Mouse (Mus musculus) inflammation-experienced regulatory T-cells, adult 6 months (primary cell): ENCODE data around the gene Ifnab. TPM values are rescaled to one million over a fixed set of nuclear protein-coding genes. Genes with fewer than 3 reads are reported as not detected.
A peak's percentile ranks its signal among the peaks of the same experiment; 100 is the strongest.

Experiments used
- ATAC-seq: one replicate; pipeline ENCODE4 v1.8.0; 2017
- polyA plus RNA-seq, 3 experiments: library from polyadenylated mRNA; unstranded; fragments of 100-300 nt; shearing (Covaris generic); gene quantifications; one replicate each; pipeline ENCODE4 v1.2.1; 2017

Gene Ifnab
- polyA plus RNA-seq, result not detected

- no peak for ATAC-seq
Observed at GRCm38 (mm10) chr4:88691259-88691658, at the start of gene Ifnab. TSS of gene Ifnab (minus strand) at chr4:88691359.

- ATAC-seq, result no peak
Observed at GRCm38 (mm10) chr4:88739036-88739435, 47.9 kb upstream of the Ifnab start.

GRCm38 (mm10) chr4:88738480-88738879, 47.3 kb upstream of the Ifnab start:
- ATAC-seq, result peak; percentile 73

- peak; percentile 89 for ATAC-seq
Observed at GRCm38 (mm10) chr4:88727324-88727723, 36.2 kb upstream of the Ifnab start.

GRCm38 (mm10) chr4:88726727-88727126, 35.6 kb upstream of the Ifnab start:
- ATAC-seq, result no peak

GRCm38 (mm10) chr4:88723497-88724090, 32.4 kb upstream of the Ifnab start:
- ATAC-seq, result no peak

GRCm38 (mm10) chr4:88721791-88722721, 30.9 kb upstream of the Ifnab start, which contains the start of the genes Gm26566 and Klhl9:
TSS of gene Gm26566 (plus strand) at chr4:88721805.
TSS of gene Klhl9 (minus strand) at chr4:88722465.
- ATAC-seq, result peak; percentile 75

GRCm38 (mm10) chr4:88718715-88719114, 27.6 kb upstream of the Ifnab start:
- no peak for ATAC-seq

- ATAC-seq, result no peak
Observed at GRCm38 (mm10) chr4:88715059-88715458, 23.9 kb upstream of the Ifnab start.

GRCm38 (mm10) chr4:88714281-88714680, 23.1 kb upstream of the Ifnab start:
- ATAC-seq, result no peak

- no peak for ATAC-seq
Observed at GRCm38 (mm10) chr4:88707128-88707826, 16.1 kb upstream of the Ifnab start.

- ATAC-seq, result no peak
Observed at GRCm38 (mm10) chr4:88705924-88706323, 14.8 kb upstream of the Ifnab start.

GRCm38 (mm10) chr4:88699301-88699700, 8.1 kb upstream of the Ifnab start:
- ATAC-seq, result no peak

- ATAC-seq, result no peak
Observed at GRCm38 (mm10) chr4:88698781-88699180, 7.6 kb upstream of the Ifnab start.

GRCm38 (mm10) chr4:88697753-88698152, 6.6 kb upstream of the Ifnab start:
- ATAC-seq, result no peak

GRCm38 (mm10) chr4:88697108-88697507, 5.9 kb upstream of the Ifnab start:
- ATAC-seq, result no peak

- peak; percentile 71 for ATAC-seq
Observed at GRCm38 (mm10) chr4:88696237-88696884, 5.2 kb upstream of the Ifnab start.

- peak; percentile 67 for ATAC-seq
Observed at GRCm38 (mm10) chr4:88693392-88693791, 2.2 kb upstream of the Ifnab start.

- peak; percentile 75 for ATAC-seq
Observed at GRCm38 (mm10) chr4:88692537-88692936, 1.4 kb upstream of the Ifnab start.

GRCm38 (mm10) chr4:88683812-88684211, 7.3 kb downstream of the Ifnab start, which contains the start of gene Ifna2:
TSS of gene Ifna2 (minus strand) at chr4:88683912.
- ATAC-seq, result no peak

- ATAC-seq, result no peak
Observed at GRCm38 (mm10) chr4:88681353-88681752, 9.8 kb downstream of the Ifnab start.

- peak; percentile 71 for ATAC-seq
Observed at GRCm38 (mm10) chr4:88680362-88680761, 10.8 kb downstream of the Ifnab start.
